Mouse (Mus musculus) cerebellum, adult 18-20 months (tissue): ENCODE measurements at regions not wholly inside any gene's neighbourhood (a gene's known extent, or its start where the extent isn't known, plus 50 kb on each side); places are given as distances from the start of the nearest gene placed in this dataset.

Experiments
- DNase-seq, 2 experiments: peaks; one replicate each; pipeline ENCODE4 v3.0.0; 2021

- DNase-seq, result no peak
These were observed 181.6 kb upstream of the Krr1 start for GRCm38 (mm10) chr10:111790911-111791310.

GRCm38 (mm10) chr10:111795056-111795455, 177.4 kb upstream of the Krr1 start:
- DNase-seq, result no peak

GRCm38 (mm10) chr10:111795756-111796155, 176.7 kb upstream of the Krr1 start:
- no peak for DNase-seq

GRCm38 (mm10) chr10:111798851-111799281, 173.6 kb upstream of the Krr1 start:
- DNase-seq, result no peak

- DNase-seq, result no peak
These were observed 172.4 kb upstream of the Krr1 start for GRCm38 (mm10) chr10:111799850-111800589.

- no peak for DNase-seq
These were observed 171.9 kb upstream of the Krr1 start for GRCm38 (mm10) chr10:111800590-111800935.

- no peak for DNase-seq
These were observed 171.3 kb upstream of the Krr1 start for GRCm38 (mm10) chr10:111801021-111801793.

- DNase-seq, result no peak
These were observed 170.6 kb upstream of the Krr1 start for GRCm38 (mm10) chr10:111801794-111802359.

- DNase-seq, result no peak
These were observed 166.1 kb upstream of the Krr1 start for GRCm38 (mm10) chr10:111806333-111806732.

GRCm38 (mm10) chr10:111806916-111807315, 165.5 kb upstream of the Krr1 start:
- DNase-seq, result no peak

GRCm38 (mm10) chr10:111813736-111814135, 158.7 kb upstream of the Krr1 start:
- no peak for DNase-seq

- DNase-seq, result no peak
These were observed 157.8 kb upstream of the Krr1 start for GRCm38 (mm10) chr10:111814648-111815047.

GRCm38 (mm10) chr10:111815160-111815559, 157.3 kb upstream of the Krr1 start:
- no peak for DNase-seq

GRCm38 (mm10) chr10:111815821-111816599, 156.5 kb upstream of the Krr1 start:
- DNase-seq, result no peak

GRCm38 (mm10) chr10:111819755-111820451, 152.6 kb upstream of the Krr1 start:
- DNase-seq, result no peak

- DNase-seq, result no peak
These were observed 147.6 kb upstream of the Krr1 start for GRCm38 (mm10) chr10:111824820-111825219.

- no peak for DNase-seq
These were observed 146.3 kb upstream of the Krr1 start for GRCm38 (mm10) chr10:111826033-111826754.

- no peak for DNase-seq
These were observed 145.2 kb upstream of the Krr1 start for GRCm38 (mm10) chr10:111827246-111827645.

GRCm38 (mm10) chr10:111827930-111828329, 144.5 kb upstream of the Krr1 start:
- DNase-seq, result no peak

- DNase-seq, result no peak
These were observed 143.9 kb upstream of the Krr1 start for GRCm38 (mm10) chr10:111828610-111829009.

GRCm38 (mm10) chr10:111829291-111829690, 143.2 kb upstream of the Krr1 start:
- no peak for DNase-seq

- DNase-seq, result no peak
These were observed 141.4 kb upstream of the Krr1 start for GRCm38 (mm10) chr10:111831105-111831504.
